Mouse (Mus musculus) brain, embryonic 14.5 days (tissue): ENCODE data around the gene Cog5.

Experiments
- CTCF ChIP-seq: fragments of 200-500 bp; IDR thresholded peaks from 2 replicates; pipeline ENCODE4 v1.5.1; 2012; ENCODE audit warnings: inconsistent platforms, mild to moderate bottlenecking, moderate library complexity, borderline replicate concordance; ENCODE audit not compliant: insufficient read depth, insufficient read length; ENCODE audit errors: extremely low read depth
- POLR2A ChIP-seq: fragments of 200-500 bp; IDR thresholded peaks from 2 replicates; pipeline ENCODE4 v1.6.1; 2012; ENCODE audit warnings: mild to moderate bottlenecking, inconsistent platforms, borderline replicate concordance; ENCODE audit not compliant: poor library complexity, insufficient read depth, insufficient read length, severe bottlenecking; ENCODE audit errors: extremely low read depth

DNA sequence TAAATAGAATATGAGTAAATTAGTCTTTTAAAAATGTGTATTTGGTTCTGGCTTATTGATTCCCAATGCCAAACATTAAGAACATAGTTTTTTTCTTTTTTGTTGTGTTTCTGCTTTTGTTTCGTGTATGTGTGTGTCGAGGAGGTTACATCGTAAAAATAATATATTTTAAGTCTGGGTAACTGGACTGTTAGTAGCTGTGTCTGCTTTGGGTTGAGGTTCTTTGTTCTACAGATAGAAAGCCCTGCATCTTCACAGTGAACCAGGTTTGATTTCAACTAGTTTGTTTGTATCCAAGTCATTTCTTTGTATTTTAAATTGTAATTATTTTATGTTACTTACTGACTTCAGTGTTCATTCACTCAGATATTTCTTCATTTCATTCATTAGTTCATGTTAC is 59.4 kb downstream of the Cog5 start:
- no peak for TF ChIP-seq CTCF
- no peak for TF ChIP-seq POLR2A
